26 mouse cellular contexts compared by ENCODE assay signal in genomic region chr3:22228052-22228451, GRCm38 (mm10).
"Had no signal": no experiment of that assay in that cellular context is flagged by ENCODE, and none has a peak within 500 bp of the region (broad histone marks: within the 10 kb centered on the region; RNA-seq: fewer than 3 reads in every experiment).

No protein-coding gene starts in this region.

- H3K9ac ChIP-seq: heart, embryonic 13.5 days; heart, embryonic 15.5 days; hindbrain, embryonic 13.5 days; hindbrain, embryonic 15.5 days; kidney, embryonic 15.5 days; limb, embryonic 12.5 days; liver, embryonic 14.5 days had no signal

- H3K36me3 ChIP-seq: heart, embryonic 13.5 days; heart, embryonic 15.5 days; hindbrain, embryonic 13.5 days; hindbrain, embryonic 15.5 days; kidney, embryonic 15.5 days; limb, embryonic 10.5 days; limb, embryonic 12.5 days had no signal

- H3K4me1 ChIP-seq: heart, embryonic 13.5 days; heart, embryonic 15.5 days; kidney, embryonic 15.5 days; limb, embryonic 10.5 days; limb, embryonic 12.5 days had no signal

- DNase-seq: gastrocnemius, adult 2 months; gastrocnemius, postnatal 10 days; gastrocnemius, postnatal 25 days; heart, adult 2 months; heart, postnatal 14 days; heart, postnatal 36 days; kidney, adult 11 months; kidney, adult 2 months; kidney, adult 9 months; kidney, postnatal 14 days; kidney, postnatal 36 days; liver had no signal

- H3K27me3 ChIP-seq: heart, embryonic 13.5 days; heart, embryonic 15.5 days; hindbrain, embryonic 13.5 days; hindbrain, embryonic 15.5 days; kidney, embryonic 15.5 days; limb, embryonic 12.5 days had no signal

- H3K4me3 ChIP-seq: gastrocnemius, adult 2 months; heart, adult 2 months; heart, embryonic 13.5 days; heart, embryonic 15.5 days; hindbrain, embryonic 13.5 days; hindbrain, embryonic 15.5 days; kidney, embryonic 15.5 days; left cerebral cortex, adult 2 months; limb, embryonic 10.5 days; limb, embryonic 12.5 days had no signal

- ATAC-seq: hindbrain, postnatal 0 days; intestine, embryonic 16.5 days had no signal

- H3K9me3 ChIP-seq: heart, embryonic 13.5 days; heart, embryonic 15.5 days; hindbrain, embryonic 13.5 days; hindbrain, embryonic 15.5 days; kidney, embryonic 15.5 days; limb, embryonic 10.5 days; limb, embryonic 12.5 days had no signal

- H3K27ac ChIP-seq: gastrocnemius, adult 2 months; heart, adult 2 months; heart, embryonic 13.5 days; heart, embryonic 15.5 days; hindbrain, embryonic 13.5 days; hindbrain, embryonic 15.5 days; hindbrain, postnatal 0 days; kidney, embryonic 15.5 days; kidney, postnatal 0 days; left cerebral cortex, adult 2 months; limb, embryonic 10.5 days; limb, embryonic 12.5 days; liver, embryonic 14.5 days had no signal

- H3K4me2 ChIP-seq: heart, embryonic 11.5 days; heart, embryonic 13.5 days; heart, embryonic 15.5 days; hindbrain, embryonic 13.5 days; hindbrain, embryonic 15.5 days; kidney, embryonic 15.5 days; limb, embryonic 12.5 days; liver, embryonic 11.5 days had no signal
